Mouse (Mus musculus) heart, postnatal 0 days (tissue): ENCODE data around the gene Rasl11b.

ENCODE experiments used
- CTCF ChIP-seq: IDR thresholded peaks from 2 replicates; pipeline ENCODE4 v1.5.1; 2016; ENCODE audit warnings: antibody characterized with exemption, control low read depth, low read depth
- EP300 ChIP-seq: IDR thresholded peaks from 2 replicates; pipeline ENCODE4 v1.6.1; 2016; ENCODE audit warnings: antibody characterized with exemption, low read depth

GRCm38 (mm10) chr5:74171768-74172167, 23.3 kb upstream of the Rasl11b start:
- TF ChIP-seq CTCF (no peak), EP300 (no peak)
